Mouse (Mus musculus): Measurements from ENCODE around the gene Zfhx3.
A peak's percentile ranks its signal among the peaks of the same experiment; 100 is the strongest.

Gene Zfhx3

DNA sequence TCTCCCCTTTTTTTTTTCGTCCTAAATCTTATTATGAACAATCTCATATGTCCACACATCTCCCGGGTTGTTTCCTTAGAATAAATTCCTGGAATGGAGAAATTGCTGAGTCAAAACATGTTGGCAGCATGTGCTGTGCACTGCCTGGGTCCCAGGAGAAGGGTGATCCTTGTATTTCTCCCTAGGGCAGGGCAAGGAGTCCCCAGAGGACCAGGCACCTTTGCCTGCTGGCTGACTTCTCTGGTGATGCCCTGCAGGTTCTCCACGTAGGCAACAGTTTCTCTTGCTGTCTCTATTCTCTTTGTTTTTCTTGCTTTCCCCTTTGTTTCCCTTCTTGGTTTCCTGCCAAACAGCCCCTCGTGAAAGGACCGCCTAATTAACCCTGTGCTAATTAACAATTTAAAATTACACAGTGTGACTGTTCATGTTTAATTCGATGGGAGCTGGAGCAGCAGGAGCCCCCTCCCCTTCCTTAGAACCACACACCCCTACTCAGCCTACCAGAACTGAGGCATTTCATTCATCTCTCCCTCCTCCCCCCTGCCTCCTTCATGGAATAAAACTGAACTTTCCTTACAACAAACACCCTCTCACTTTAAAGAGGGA, 845.8 kb downstream of the Zfhx3 start:
- DNase-seq (ENCODE audit: low spot score in 2 of 2), result no peak

DNA sequence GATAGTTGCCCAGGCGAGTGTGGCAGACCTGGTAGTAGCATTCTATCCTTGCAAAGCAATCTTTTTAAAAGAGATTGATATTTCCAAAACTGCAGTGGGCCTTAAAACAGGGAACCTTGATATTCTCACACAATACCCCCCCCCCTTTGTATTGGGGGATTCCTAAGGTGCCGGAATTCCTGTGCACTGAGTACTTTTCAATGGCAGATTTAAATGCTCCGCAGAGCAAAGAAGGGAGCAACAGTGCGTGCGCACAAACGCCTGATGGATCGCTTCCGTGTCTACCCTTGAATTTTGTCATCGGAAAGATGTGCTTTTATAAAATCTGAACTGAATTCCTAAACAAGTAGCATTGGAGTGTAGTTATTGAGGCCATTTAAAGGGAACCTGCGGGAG, 846.3 kb downstream of the Zfhx3 start:
- no peak for DNase-seq (ENCODE audit: low spot score in 2 of 2)

DNA sequence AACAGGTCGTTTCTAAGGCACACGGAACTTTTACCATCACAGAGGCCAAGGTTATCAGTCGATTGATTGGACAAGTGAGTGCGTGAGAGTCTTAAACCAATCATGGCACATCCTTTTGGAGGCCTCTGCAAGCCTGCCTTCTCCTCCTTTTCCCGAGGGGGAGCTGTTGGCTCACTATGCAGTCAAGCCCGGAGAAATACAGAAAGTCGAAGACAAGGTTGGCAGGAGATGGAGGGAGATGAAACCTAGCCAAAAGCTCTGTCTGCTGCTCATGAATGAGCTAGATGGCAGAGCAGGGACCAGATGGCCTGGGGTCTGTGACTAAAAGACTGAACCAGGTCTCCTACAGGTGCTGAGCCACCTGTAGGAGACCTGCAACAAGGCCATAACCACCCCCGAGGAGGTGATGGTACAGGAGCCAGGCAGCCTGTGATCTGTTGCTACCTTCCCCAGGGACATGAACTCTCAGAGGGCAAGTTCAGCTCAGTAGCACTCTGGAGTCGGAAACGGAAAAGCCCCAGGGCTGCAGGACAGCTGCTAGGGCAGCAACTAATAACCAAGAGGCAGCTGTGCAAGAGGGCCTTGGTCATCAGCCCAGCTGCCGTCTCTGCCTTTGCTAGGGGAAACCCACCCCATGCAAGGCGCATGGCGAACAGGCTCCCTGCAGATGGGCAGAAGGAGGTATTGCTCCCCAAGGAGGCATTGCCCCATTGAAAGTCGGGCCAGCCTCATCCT, 848.3 kb downstream of the Zfhx3 start:
- DNase-seq (ENCODE audit: low spot score in 2 of 2), result peak in 1 of 2 experiments; percentile 44

DNA sequence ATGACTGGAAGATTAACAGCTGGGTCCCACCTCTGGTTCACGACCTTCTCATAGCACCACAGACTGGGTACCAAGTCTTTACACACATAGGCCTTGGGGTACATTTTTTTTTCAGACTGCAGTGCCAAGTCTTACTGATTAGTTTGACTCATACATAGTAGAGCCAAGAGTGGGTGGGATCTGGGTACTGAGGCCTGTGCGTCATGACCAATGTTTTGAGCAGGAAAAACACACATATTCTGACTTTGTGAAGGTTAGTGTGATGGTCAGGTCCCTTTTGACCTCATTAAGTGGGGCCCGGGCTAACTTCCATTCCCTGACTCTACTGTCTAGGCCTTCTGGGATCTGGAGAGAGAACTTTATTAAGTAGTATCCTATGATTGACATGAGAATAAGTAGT, 853.6 kb downstream of the Zfhx3 start:
- no peak for DNase-seq (ENCODE audit: low spot score in 2 of 2)

DNA sequence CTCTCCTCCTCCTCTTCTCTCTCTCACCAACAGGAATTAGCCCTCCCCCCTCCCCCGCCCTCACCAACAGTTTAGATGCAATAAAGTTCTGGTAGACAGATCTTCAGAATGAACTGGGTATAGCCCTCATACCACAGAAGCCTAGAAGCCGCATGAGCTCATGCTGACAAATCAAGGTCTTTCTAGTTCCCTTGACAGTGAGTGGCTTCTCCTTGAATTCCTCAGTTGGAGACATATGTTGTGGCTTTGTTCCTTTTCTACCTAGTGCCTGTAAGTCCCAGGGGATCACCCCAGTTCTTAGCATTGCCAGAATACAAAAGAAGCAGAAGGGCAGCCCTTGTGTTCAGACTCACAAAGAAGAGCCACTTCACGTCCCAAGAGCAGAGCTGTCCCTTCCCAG, 854.4 kb downstream of the Zfhx3 start:
- DNase-seq (ENCODE audit: low spot score in 2 of 2), result no peak

DNA sequence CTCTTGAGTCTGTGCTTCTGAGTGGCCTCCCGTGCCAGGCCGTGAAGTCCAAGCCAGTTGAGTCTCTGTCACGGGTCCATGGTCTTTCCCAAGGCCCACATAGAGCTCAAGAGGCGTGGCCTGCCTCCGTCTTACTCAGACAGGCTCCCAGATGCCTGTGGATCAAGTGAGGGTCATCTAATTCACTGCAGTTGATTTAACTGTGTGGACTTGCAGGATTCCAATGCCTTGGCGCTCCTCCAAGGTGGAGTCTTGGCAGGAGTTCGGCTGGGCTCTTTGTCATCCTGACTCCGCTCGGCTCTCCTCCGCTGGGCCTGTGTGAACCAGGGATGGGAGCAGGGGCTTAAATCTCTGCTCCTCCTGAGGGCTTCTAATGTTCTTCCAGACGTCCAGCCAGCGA, 855.6 kb downstream of the Zfhx3 start:
- DNase-seq (ENCODE audit: low spot score in 2 of 2), result peak in 1 of 2 experiments; percentile 37

DNA sequence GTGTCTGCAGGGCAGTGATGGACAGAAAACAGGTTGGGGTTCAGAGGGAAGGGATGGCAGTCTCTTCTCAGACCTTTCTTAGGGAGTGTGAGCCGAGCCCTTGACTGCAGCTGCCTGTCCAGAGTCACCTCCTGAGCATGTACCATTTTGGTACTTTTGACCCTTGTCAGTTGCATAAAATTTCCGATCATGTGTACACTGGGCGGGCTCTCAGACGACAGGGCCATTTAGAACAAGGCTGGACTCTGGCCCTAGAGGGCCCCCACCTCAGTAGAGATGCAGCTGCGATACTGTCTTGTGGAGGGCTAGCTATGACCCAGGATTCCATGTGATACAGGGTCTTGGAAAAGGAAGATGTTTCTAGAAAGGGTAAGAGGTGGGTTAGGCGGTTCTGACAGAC, 856.8 kb downstream of the Zfhx3 start:
- DNase-seq (ENCODE audit: low spot score in 2 of 2), result no peak

DNA sequence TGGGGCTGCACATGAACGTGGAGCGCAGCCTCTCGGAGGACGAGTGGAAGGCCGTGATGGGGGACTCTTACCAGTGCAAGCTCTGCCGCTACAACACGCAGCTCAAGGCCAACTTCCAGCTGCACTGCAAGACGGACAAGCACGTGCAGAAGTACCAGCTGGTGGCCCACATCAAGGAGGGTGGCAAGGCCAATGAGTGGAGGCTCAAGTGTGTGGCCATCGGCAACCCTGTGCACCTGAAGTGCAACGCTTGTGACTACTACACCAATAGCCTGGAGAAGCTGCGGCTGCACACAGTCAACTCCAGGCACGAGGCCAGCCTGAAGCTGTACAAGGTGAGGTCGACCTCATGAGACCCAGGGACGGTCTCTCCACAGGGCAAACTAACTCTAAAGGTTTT, 857.9 kb downstream of the Zfhx3 start:
- no peak for DNase-seq (ENCODE audit: low spot score in 2 of 2)

DNA sequence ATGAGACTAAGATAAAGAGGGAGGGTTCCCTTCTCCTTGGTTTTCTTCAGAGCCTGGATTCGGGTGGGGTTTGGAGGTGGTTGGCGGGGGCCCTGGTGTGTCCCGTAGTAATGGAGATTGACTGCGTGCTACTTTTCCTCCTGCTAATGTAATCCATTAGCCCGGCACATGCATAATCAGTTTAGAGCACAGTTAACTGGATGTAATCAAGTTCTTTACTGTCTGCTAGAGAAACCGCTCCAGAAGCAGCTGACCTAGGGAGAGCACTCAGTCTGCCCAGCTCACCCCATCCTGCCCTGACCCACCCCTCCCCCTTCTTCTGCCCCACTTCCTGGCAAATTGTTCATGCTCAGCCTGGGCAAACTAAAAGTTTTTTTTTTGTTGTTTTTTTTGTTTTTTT, 860.6 kb downstream of the Zfhx3 start:
- DNase-seq (ENCODE audit: low spot score in 2 of 2), result no peak

DNA sequence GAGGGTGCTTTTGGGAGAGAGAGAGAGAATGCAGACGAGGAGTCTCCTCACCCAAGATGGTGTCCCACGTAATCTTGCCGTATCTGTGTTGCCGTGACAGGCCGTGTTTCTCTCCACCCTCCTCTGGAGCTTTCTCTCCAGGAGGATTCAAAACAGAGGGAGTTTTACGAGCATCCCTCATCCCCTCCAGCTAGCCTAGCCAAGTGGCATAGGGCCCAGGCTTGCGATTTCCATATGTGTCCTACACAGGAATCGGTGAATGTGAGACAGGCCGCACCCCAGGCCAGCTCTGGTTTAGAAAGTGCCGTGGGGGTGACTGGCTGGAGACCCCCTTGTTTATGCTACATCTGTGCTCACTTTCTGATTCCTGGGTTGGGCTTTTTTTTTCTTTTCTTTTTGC, 869.2 kb downstream of the Zfhx3 start:
- DNase-seq (ENCODE audit: low spot score in 2 of 2), result no peak

DNA sequence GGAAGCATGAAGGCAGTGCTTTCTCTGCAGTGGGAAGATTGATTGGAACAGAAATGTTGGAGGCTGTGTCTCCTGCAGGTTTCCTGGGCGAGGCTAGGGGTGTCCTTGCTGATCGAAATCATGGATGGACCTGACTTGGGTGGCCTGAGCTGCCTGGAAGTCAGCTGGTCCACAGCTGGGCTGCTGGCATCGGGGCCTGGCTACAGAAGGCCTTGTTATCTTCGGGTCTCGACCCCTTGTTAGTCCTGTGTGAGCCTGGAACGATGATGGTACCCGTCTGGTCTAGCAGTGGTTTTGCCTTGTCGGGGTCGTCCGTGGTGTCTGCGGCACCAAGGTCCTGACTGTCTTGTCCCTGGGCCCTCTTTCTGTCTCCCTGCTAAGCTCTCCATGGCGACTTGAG, 870.9 kb downstream of the Zfhx3 start:
- no peak for DNase-seq (ENCODE audit: low spot score in 2 of 2)

DNA sequence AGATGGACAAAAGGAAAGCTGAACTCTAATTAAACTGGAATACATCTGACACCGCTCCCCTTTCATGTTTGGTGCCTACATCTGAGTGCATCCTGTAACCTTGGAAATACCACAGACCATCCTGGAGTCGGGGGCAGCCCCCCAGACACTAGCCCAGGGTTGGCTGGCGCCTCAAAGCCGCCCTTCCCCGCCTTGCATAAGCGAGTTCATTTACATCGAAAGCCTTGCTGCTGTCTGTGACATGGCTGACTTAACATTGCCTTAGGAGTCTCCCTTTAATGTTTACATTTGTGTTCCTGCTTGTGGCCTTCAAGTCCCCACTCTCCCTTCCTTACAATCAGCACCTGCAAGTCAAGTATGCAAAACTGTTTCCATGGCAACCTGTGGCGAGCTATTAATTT, 876.8 kb downstream of the Zfhx3 start:
- no peak for DNase-seq (ENCODE audit: low spot score in 2 of 2)

DNA sequence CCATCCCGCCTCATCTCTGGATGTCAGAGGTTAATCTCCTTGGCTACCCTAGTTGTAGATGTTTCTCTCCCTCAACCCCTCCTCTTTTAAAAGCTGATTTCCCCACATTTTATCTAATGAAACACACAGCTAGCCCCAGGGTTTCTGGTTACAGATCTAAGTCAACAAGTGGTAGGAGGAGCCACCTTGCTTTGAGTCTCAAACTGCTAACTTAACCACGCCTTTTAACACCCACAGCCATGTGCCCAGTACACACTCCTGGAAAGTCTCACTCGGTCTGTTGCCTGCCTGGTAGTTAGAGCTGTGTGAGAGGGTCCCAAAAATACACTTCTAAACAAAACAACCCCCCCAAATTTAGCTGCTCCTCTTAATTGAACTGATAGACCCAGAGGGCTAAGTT, 877.4 kb downstream of the Zfhx3 start:
- DNase-seq (ENCODE audit: low spot score in 2 of 2), result no peak

DNA sequence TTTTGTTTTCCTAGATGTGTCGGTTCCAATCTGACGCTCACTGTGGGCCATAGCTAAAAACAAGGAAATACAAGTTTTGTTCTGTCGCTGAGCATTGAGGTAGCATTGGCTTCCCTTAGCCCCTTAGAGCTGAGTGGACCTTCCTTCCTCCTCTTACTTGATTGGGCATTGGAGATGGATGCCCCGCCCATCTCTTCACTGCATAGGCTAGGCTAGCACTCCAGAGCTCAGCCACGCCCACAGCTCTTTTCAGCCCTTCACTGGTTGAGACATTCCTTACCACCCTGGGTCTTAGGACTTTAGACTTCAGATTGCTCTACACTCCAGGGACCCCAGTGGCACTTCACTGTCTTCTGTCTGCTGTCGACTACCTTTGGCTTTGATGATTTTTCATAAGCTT, 878.2 kb downstream of the Zfhx3 start:
- no peak for DNase-seq (ENCODE audit: low spot score in 2 of 2)

DNA sequence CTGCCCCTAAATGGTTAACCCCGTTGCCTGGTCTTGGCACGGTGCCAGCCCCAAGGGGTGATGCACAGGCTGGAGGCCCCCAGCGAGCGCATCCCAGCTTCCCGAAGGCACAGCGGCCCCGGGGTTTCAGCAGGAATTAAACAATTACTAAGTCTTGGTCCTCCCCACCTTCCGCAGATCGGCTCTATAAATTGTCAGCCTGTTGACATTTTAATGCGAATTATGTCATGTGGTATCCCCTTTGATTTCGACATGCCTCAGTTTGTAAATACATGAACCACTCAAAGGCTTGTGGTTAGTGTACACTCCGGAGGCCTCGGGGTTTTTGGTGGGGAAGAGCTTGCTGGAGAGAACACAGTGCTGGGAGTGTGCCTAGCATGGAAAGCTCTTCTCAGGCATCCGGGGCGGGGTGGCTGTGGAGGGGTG, 880.4 kb downstream of the Zfhx3 start:
- DNase-seq (ENCODE audit: low spot score in 2 of 2), result no peak

DNA sequence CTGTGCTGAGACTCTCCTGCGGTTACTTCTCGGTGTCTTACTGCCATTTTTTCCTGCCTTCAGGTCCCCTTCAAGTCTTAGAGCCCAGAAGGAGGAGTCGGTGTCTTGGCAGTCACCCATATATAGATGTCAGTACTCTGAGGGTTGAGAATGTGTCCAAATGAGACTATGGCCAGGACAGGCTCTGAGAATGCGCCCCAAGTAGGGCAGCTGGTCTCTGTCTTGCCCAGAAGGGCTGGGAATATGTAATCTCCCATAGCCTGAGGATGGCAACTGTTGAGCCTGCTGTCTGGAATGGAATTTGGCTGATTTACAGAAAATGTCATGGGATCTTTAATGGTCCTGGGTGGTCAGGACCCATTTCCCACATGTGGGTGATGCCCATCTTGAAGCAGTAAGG, 881.6 kb downstream of the Zfhx3 start:
- DNase-seq (ENCODE audit: low spot score in 2 of 2), result no peak

DNA sequence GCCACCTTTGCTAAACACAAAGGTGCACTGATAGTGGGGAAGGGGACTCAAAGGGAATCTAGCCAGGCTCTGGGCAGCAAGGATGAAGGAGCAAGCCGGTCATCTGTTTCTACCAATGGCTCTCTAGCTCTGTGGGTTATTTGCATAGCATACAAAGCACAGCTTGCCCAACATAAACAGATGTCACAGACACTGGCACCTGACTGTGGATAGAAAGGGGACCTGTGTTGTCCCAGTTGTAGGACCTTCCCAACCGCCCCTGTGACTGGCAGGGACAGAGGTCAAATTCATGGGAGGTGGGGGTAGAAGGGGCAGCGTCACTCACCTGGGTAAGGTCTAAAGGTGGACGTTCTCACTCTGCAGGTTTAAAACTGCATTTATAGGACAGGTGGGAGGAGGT, 884.0 kb downstream of the Zfhx3 start:
- DNase-seq (ENCODE audit: low spot score in 2 of 2), result no peak

DNA sequence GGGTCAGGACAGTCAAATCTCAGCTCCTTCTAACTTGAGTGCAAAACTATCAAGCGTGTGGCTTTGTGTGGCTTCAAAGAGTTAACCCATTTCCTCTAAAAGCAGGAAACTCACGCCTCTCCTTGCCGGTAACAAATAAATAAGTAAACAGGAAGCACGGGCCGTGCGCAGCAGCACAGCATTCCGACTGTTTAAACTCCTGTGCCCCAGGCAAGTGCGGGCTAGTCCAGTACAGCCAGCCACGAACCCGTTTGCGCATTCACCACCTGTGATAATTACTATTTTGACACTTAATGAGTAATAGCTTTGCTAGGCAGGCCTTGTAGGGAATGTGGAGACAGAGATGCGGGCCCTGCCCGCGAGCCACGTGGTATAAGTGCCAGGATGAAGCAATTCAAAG, 885.0 kb downstream of the Zfhx3 start:
- DNase-seq (ENCODE audit: low spot score in 2 of 2), result no peak

DNA sequence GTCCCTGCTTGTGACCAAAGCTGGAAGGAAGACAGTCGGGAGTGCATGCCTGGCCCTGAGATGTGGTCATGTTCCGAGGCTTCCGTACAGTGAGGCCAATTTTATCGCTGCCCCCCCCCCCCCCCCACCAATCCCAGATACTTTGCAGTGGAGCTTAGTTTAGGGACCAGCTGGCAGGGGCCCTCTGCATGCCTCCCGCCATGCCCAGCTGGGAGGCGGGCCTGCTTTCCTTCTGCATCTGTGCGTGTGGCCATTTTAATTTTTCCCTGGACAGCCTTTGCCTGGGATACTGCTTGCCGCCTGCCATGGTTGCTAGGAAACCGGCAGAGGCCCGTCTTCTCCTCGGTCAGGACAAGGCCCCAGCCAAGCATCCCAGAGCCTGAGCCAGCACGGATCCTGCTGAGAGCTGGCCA, 886.9 kb downstream of the Zfhx3 start:
- peak in 1 of 2 experiments; percentile 33 for DNase-seq (ENCODE audit: low spot score in 2 of 2)

DNA sequence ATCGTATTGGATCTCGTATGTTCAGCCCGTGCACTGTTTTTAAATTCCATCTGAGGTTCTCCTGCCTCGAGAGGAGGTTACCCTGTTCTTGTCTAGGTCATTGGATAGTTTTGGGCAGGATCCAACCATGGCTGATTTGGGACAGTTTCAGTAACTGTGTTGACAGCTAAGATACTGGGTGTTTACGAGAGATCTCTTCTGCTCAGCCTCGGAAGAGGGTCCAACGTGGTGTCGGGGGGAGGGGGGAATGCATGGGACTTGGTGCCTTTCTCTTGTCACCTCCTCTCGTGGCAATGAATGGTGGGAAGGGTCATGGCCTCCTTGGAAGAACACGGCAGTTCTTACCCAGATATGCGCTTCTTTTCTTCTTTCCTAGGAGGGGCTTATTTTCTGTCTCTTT, 892.7 kb downstream of the Zfhx3 start:
- no peak for DNase-seq (ENCODE audit: low spot score in 2 of 2)

DNA sequence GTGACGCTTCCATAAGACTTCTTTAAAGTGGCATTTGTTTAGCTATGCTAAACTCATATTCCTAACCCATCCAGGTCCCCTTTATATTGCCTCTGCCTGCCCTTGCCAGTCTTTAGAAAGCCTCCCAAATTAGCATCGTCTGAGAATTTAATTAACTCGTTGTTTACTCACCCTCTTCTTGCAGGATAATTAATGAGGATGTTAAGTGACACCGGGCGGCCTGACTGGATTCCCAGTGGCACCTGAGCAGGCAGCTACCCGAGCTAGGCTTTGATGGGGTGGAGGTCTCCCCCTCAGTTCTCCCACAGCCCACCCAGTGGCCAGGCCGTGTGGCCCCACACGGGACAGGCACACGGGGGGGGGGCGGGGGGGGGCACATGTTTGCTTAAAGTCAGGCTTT, 895.3 kb downstream of the Zfhx3 start:
- DNase-seq (ENCODE audit: low spot score in 2 of 2), result no peak

DNA sequence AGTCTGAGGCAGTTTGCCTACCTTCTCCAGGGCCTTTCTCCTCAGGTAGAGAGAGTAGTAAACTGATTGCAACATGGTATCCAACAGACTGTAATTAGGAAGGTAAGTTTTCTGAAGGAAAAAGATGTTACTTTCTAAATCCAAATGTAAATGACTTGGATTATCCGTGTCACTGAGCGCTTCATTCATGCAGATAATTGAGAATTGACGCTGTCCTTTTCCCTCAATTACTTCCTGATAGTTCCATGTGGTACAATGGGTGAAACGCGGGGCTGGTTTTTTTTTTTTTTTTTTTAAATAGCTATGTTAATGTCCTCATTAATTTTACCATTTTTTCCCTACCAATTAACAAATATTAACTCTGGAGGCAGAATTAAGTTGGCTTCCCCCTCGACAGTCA, 896.3 kb downstream of the Zfhx3 start:
- DNase-seq (ENCODE audit: low spot score in 2 of 2), result no peak

DNA sequence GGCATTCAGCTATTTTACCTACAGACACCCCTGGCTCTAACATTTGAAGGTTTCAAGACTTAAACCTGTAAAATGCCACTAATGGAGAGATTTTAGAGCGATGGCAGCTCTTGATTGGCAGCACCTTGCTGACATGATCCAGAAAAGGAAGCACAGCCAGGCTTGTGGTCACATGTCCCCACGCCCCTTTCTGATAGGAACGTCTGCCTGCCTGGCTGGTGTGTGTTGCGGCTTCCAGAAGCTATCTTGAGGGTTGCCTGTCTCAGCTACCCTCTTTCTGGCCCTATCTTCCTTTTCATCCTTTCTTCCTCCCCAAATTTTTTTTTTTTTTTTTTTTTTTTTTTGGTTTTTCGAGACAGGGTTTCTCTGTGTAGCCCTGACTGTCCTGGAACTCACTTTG, 899.9 kb downstream of the Zfhx3 start:
- DNase-seq (ENCODE audit: low spot score in 2 of 2), result no peak

DNA sequence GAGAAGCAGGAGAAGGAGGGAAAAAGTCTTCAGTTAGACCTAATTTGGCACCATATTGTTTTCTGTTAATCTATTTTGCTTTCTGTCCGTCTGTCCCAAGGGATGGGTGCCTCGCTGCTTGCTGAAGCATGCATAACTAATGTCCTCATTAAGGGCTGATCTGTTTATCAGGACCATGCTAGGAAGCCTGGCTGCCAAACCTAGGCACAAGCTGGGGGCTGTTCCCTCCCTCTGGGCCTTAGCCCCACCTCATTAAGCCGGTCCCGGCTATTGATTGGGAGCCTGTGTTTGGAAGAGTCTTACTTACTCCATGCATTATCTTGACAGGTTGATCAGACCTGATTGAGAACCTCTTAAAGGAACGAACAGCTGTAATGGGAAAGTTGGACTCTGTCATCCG, 903.7 kb downstream of the Zfhx3 start:
- DNase-seq (ENCODE audit: low spot score in 2 of 2), result no peak

All from left cerebral cortex, adult 9 months (tissue).